Mouse (Mus musculus) forebrain, postnatal 0 days (tissue): ENCODE results near the gene Myom1. TPM values are rescaled to one million over a fixed set of nuclear protein-coding genes. Genes with fewer than 3 reads are reported as not detected.

ENCODE experiments used
- ATAC-seq: fragments of 200-750 bp; cut with Nextera tagmentation; 2 replicates; pipeline ENCODE4 v1.8.0; 2017; ENCODE audit warnings: mild to moderate bottlenecking, moderate library complexity
- DNase-seq: peaks from one replicate; pipeline ENCODE4 v3.0.0-alpha.2; 2015
- H3K27ac ChIP-seq: fragments of 300-500 bp; sonication (generic); 2 replicates; pipeline ENCODE4 v1.5.1; 2014; ENCODE audit warnings: low read depth, mild to moderate bottlenecking, antibody characterized with exemption, low read length, moderate library complexity, mixed read lengths
- H3K27me3 ChIP-seq: fragments of 300-500 bp; sonication (generic); 2 replicates; pipeline ENCODE4 v1.6.1; 2014; ENCODE audit warnings: mild to moderate bottlenecking, low read length, mixed read lengths; ENCODE audit not compliant: insufficient read depth
- H3K36me3 ChIP-seq: fragments of 300-500 bp; sonication (generic); 2 replicates; pipeline ENCODE4 v1.6.1; 2014; ENCODE audit warnings: mild to moderate bottlenecking, moderate library complexity; ENCODE audit not compliant: insufficient read depth
- H3K4me1 ChIP-seq: fragments of 300-500 bp; sonication (generic); 2 replicates; pipeline ENCODE4 v1.6.1; 2014; ENCODE audit warnings: antibody characterized with exemption; ENCODE audit not compliant: insufficient read depth
- H3K4me2 ChIP-seq: fragments of 300-500 bp; sonication (generic); 2 replicates; pipeline ENCODE4 v1.6.1; 2014; ENCODE audit warnings: low read depth, mild to moderate bottlenecking, moderate library complexity
- H3K4me3 ChIP-seq: fragments of 300-500 bp; sonication (generic); 2 replicates; pipeline ENCODE4 v1.5.1; 2014; ENCODE audit warnings: low read depth, low read length, mixed read lengths
- H3K9ac ChIP-seq: fragments of 300-500 bp; sonication (generic); 2 replicates; pipeline ENCODE4 v1.6.1; 2014; ENCODE audit warnings: mild to moderate bottlenecking
- H3K9me3 ChIP-seq: fragments of 300-500 bp; sonication (generic); 2 replicates; pipeline ENCODE4 v1.6.1; 2016; ENCODE audit warnings: low read length
- CTCF ChIP-seq: sonication (generic); IDR thresholded peaks from 2 replicates; pipeline ENCODE4 v1.5.1; 2016; ENCODE audit warnings: antibody characterized with exemption, control low read depth, low read depth
- WGBS: fragments of 180-500 bp; shearing (Covaris S2); extraction: QIAGEN DNeasy Blood & Tissue Kit; methylation state at CpG from one replicate; pipeline ENCODE4 v1.1.7; 2014; 5-methylcytosine and 5-hydroxymethylcytosine counted together
- polyA plus RNA-seq: library from polyadenylated mRNA; unstranded; fragments of >200 nt; fragmentation: Nextera tagmentation; extraction: Ambion mirVana; gene quantifications from 2 replicates; pipeline ENCODE4 v1.2.1, GENCODE M21; 2015
- total RNA-seq: library from RNA; depleted of rRNA; stranded (reverse); fragments of >200 nt; gene quantifications from 2 replicates; pipeline ENCODE4 v1.2.3, GENCODE M21; 2014

The Myom1 gene
- total and polyA plus RNA-seq, 2 experiments from 2014 or later, result 1.2 to 2.0 TPM

DNA sequence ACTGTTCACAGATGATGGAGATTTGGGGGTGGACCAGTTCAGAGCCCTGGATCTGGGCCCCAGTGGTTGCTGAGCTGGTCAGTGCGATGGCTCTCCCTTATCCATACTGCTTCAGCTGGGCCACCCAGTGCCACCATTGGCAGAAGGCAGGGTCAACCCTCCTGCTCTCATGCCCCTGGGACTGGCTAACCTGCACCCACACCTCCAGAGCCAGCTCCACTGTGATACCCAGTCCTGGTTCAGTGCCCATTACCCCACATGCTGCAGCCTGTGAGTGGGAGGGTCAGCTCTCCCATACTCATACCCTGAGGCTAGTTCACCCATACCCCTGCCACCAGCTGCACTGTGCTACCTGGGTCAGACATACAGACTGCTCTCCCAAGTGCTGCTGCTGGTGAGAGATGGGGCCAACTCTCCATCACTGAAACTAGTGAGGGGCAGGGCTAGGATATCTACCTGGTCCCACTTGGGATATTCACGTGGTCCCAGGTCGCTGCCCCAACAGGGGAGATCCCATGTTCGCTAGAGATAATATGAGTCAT is 15.1 kb downstream of the Myom1 start:
- DNase-seq, result no peak
- H3K9me3 ChIP-seq, result no peaks in the 10 kb centered on the region
- no peaks in the 10 kb centered on the region for H3K4me1 ChIP-seq
- no peak overlapping the region for H3K27ac ChIP-seq
- H3K9ac ChIP-seq, result no peak overlapping the region
- no peaks in the 10 kb centered on the region for H3K36me3 ChIP-seq
- TF ChIP-seq CTCF, result no peak
- WGBS, result 94% methylated on average over 4 of the region's 4 CpGs
- no peak overlapping the region for H3K4me2 ChIP-seq
- H3K4me3 ChIP-seq, result no peak overlapping the region
- ATAC-seq, result no peak
- no peaks in the 10 kb centered on the region for H3K27me3 ChIP-seq

DNA sequence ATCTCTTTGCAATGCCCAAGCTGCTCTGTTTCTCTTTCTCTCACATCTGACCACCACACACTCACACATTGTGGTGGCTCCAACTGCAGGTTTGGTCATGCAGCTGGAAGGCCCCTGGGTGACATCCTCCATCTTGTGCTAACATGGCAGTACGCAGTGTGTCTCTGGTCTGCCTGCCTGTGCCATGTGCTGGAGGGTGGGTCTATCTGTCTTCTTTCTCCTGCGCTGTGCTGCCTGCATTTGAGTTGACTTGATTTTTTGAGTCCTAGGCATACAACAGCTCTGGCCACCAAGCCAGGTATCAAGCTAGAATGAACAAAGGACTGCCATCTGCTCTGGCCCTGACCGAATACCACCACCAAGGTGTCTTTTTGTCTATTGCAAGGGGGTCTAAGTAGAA is 15.7 kb downstream of the Myom1 start:
- no peak overlapping the region for H3K9ac ChIP-seq
- H3K4me1 ChIP-seq, result no peaks in the 10 kb centered on the region
- no peaks in the 10 kb centered on the region for H3K27me3 ChIP-seq
- no peak overlapping the region for H3K4me2 ChIP-seq
- no peak for DNase-seq
- ATAC-seq, result no peak
- no peak for TF ChIP-seq CTCF
- H3K27ac ChIP-seq, result no peak overlapping the region
- H3K4me3 ChIP-seq, result no peak overlapping the region
- 90% methylated on average over 3 of the region's 3 CpGs for WGBS
- no peaks in the 10 kb centered on the region for H3K9me3 ChIP-seq
- no peaks in the 10 kb centered on the region for H3K36me3 ChIP-seq

DNA sequence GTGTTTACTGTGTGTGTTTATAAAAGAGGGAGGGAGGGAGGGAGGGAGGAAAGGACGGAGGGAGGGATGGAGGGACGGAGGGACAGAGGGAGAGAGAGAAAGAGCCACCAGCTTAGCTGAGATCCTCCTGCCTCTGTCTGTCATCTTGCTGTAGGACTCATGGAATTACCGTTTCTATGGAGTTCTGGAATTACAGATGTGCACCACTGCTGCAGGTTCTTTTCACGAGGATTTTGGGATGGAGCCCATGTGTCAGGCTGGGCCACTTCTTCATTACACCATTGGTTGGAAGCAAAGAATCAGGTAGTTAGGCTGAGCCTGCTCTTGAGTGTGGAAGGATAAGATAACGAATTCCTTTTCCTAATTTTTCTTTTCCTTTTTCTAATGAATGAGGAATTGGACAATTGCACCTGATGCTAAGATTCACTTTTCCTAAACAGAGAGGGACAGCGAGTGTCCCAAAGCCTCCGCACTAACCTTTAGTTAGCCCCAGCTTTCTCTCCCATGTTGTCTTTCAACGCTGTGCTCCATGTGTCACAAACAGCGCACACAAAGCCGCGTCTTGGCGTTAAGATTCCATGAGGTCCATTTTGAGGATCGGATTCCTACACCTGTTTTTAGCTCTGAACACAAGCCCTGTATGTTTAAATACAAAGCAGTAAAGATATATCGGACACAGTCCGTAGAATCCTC is 16.3 kb downstream of the Myom1 start:
- 88% methylated on average over 15 of the region's 15 CpGs for WGBS

DNA sequence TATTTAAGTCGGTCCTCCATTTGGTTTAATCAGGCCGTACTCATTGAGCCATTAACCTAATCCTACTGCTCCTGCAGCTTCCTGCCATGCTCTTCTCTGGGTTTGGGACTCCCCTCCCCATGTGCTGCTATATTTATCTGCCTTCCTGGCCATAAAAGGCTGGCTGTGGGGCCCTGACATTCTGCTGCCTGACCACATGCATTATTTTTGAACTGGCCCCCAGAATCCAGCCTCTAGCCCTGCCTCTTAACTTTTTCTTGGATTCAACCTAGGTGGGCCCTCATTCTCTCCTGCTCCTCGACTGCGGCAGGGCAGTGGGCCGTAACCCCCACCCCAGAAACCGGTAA is 16.8 kb downstream of the Myom1 start:
- Histone ChIP-seq H3K4me2 (no peak overlapping the region), H3K4me1 (no peaks in the 10 kb centered on the region), H3K9me3 (no peaks in the 10 kb centered on the region), H3K27ac (no peak overlapping the region), H3K9ac (no peak overlapping the region), H3K36me3 (no peaks in the 10 kb centered on the region), H3K27me3 (no peaks in the 10 kb centered on the region), H3K4me3 (no peak overlapping the region)
- 39% methylated on average over 6 of the region's 6 CpGs for WGBS
- no peak for TF ChIP-seq CTCF
- ATAC-seq (no peak), DNase-seq (no peak)

More for the DNA sequence above, 16.3 kb downstream of the Myom1 start:
- TF ChIP-seq CTCF, result no peak
- Histone ChIP-seq H3K9ac (no peak overlapping the region), H3K4me2 (no peak overlapping the region), H3K9me3 (no peaks in the 10 kb centered on the region), H3K27me3 (no peaks in the 10 kb centered on the region), H3K4me1 (no peaks in the 10 kb centered on the region), H3K27ac (no peak overlapping the region), H3K4me3 (no peak overlapping the region), H3K36me3 (no peaks in the 10 kb centered on the region)
- DNase-seq, result no peak
- ATAC-seq, result no peak

DNA sequence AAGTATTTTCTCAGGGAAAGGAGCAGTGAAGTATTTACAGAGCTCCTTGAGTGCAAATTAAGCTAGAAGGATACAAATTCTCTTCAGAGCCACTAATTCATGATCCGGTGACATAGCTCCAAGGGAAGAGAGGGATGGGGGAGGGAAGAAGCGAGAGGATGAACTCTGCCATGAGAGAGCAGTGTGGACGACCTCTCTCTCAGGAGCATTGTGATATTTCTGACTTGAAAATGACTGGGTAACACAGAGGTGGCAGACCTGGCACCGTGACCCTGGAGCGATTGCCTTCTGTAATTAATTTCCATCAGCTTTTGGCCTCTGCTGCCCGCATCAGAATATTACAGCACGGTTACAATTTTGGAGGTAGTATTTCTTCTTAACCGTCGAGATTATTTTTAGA is 17.4 kb downstream of the Myom1 start:
- Histone ChIP-seq H3K4me3 (no peak overlapping the region), H3K9me3 (no peaks in the 10 kb centered on the region), H3K9ac (no peak overlapping the region), H3K4me2 (no peak overlapping the region), H3K4me1 (no peaks in the 10 kb centered on the region), H3K27me3 (no peaks in the 10 kb centered on the region), H3K36me3 (no peaks in the 10 kb centered on the region), H3K27ac (no peak overlapping the region)
- ATAC-seq (no peak), DNase-seq (no peak)
- no peak for TF ChIP-seq CTCF
- 63% methylated on average over 9 of the region's 9 CpGs for WGBS

DNA sequence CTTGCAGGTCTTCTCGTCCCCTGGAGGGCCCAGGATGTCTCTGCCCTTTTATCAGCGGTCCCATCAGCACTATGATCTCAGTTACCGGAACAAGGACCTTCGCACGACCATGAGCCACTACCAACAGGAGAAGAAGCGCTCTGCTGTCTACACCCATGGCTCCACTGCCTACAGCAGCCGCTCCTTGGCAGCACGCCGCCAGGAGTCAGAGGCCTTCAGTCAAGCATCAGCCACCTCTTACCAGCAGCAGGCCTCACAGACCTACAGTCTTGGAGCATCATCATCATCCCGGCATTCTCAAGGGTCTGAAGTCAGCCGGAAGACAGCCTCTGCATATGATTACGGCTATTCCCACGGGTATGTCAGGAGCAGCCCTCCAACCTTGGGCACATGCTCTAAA is 20.4 kb downstream of the Myom1 start:
- Histone ChIP-seq H3K27ac (no peak overlapping the region), H3K4me3 (no peak overlapping the region), H3K4me2 (no peak overlapping the region), H3K4me1 (no peaks in the 10 kb centered on the region), H3K9ac (no peak overlapping the region), H3K9me3 (no peaks in the 10 kb centered on the region), H3K36me3 (no peaks in the 10 kb centered on the region), H3K27me3 (no peaks in the 10 kb centered on the region)
- 93% methylated on average over 13 of the region's 13 CpGs for WGBS
- no peak for ATAC-seq
- no peak for TF ChIP-seq CTCF
- DNase-seq, result no peak

DNA sequence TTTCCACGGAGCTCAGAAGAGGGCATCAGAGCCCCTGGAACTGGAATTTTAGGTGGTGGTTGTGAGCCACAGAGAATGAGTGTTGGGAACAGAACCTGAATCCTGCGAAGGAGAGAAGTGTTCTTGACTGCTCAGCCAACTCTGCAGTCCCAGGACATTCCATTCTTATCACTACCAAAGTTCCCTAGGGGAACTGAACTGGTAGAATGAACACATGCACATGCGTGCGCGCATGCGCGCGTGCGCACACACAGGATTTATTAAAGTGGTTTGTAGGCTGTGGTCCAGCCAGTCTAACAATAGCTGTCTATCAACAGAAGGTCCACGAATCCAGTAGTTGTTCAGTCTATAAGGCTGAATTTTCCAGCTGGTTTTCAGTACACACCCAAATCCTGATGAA is 21.6 kb downstream of the Myom1 start:
- DNase-seq (no peak), ATAC-seq (no peak)
- H3K4me1 ChIP-seq, result no peaks in the 10 kb centered on the region
- no peak for TF ChIP-seq CTCF
- H3K27ac ChIP-seq, result no peak overlapping the region
- no peak overlapping the region for H3K9ac ChIP-seq
- WGBS, result 93% methylated on average over 10 of the region's 10 CpGs
- H3K9me3 ChIP-seq, result no peaks in the 10 kb centered on the region
- H3K27me3 ChIP-seq, result no peaks in the 10 kb centered on the region
- no peak overlapping the region for H3K4me3 ChIP-seq
- no peaks in the 10 kb centered on the region for H3K36me3 ChIP-seq
- H3K4me2 ChIP-seq, result no peak overlapping the region
